Mouse (Mus musculus): ENCODE results near the gene Plch1. TPM values are rescaled to one million over a fixed set of nuclear protein-coding genes. Genes with fewer than 3 reads are reported as not detected.
A peak's percentile ranks its signal among the peaks of the same experiment; 100 is the strongest.

Gene Plch1
- polyA plus RNA-seq, 1 experiment from 2014 or later: 10.1 TPM

- Histone ChIP-seq H3K27me3 (replicated peaks; ENCODE audit: control insufficient read depth, insufficient read depth, low read length) (no peaks in the 10 kb centered on the region), H3K27ac (ENCODE audit: low read depth, low read length) (no peak overlapping the region), H3K36me3 (ENCODE audit: control insufficient read depth, insufficient read depth, low read length) (no peaks in the 10 kb centered on the region), H3K9ac (ENCODE audit: low read length) (no peak overlapping the region), H3K9me3 (replicated peaks; ENCODE audit: control insufficient read depth, low read length) (no peaks in the 10 kb centered on the region), H3K4me1 (ENCODE audit: control insufficient read depth, insufficient read depth, low read length) (no peaks in the 10 kb centered on the region), H3K4me2 (ENCODE audit: low read length) (no peak overlapping the region), H3K4me3 (ENCODE audit: low read depth, low read length) (no peak overlapping the region)
- DNase-seq (ENCODE audit: low spot score) (no peak), ATAC-seq (no peak)
- WGBS: 55% methylated on average over 1 of the region's 1 CpGs
These were observed 85.1 kb downstream of the Plch1 start for GRCm38 (mm10) chr3:63814203-63814602.

- no peaks in the 10 kb centered on the region for H3K9me3 ChIP-seq (replicated peaks; ENCODE audit: control insufficient read depth, low read length)
- H3K9ac ChIP-seq (ENCODE audit: low read length): no peak overlapping the region
- no peaks in the 10 kb centered on the region for H3K36me3 ChIP-seq (ENCODE audit: control insufficient read depth, insufficient read depth, low read length)
- 84% methylated on average over 1 of the region's 1 CpGs for WGBS
- H3K27ac ChIP-seq (ENCODE audit: low read depth, low read length): no peak overlapping the region
- H3K4me2 ChIP-seq (ENCODE audit: low read length): no peak overlapping the region
- ATAC-seq: no peak
- no peak overlapping the region for H3K4me3 ChIP-seq (ENCODE audit: low read depth, low read length)
- no peak for DNase-seq (ENCODE audit: low spot score)
- no peaks in the 10 kb centered on the region for H3K4me1 ChIP-seq (ENCODE audit: control insufficient read depth, insufficient read depth, low read length)
- H3K27me3 ChIP-seq (replicated peaks; ENCODE audit: control insufficient read depth, insufficient read depth, low read length): no peaks in the 10 kb centered on the region
These were observed 92.4 kb downstream of the Plch1 start for GRCm38 (mm10) chr3:63806906-63807305.

- Histone ChIP-seq H3K4me1 (ENCODE audit: control insufficient read depth, insufficient read depth, low read length) (no peaks in the 10 kb centered on the region), H3K9me3 (replicated peaks; ENCODE audit: control insufficient read depth, low read length) (no peaks in the 10 kb centered on the region), H3K27ac (ENCODE audit: low read depth, low read length) (no peak overlapping the region), H3K36me3 (ENCODE audit: control insufficient read depth, insufficient read depth, low read length) (no peaks in the 10 kb centered on the region), H3K9ac (ENCODE audit: low read length) (no peak overlapping the region), H3K4me3 (ENCODE audit: low read depth, low read length) (no peak overlapping the region), H3K27me3 (replicated peaks; ENCODE audit: control insufficient read depth, insufficient read depth, low read length) (no peaks in the 10 kb centered on the region), H3K4me2 (ENCODE audit: low read length) (no peak overlapping the region)
- no peak for ATAC-seq
- no peak for DNase-seq (ENCODE audit: low spot score)
- WGBS: 95% methylated on average over 2 of the region's 2 CpGs
These were observed 93.8 kb downstream of the Plch1 start for GRCm38 (mm10) chr3:63805496-63805895.

- Histone ChIP-seq H3K27me3 (replicated peaks; ENCODE audit: control insufficient read depth, insufficient read depth, low read length) (no peaks in the 10 kb centered on the region), H3K9ac (ENCODE audit: low read length) (no peak overlapping the region), H3K9me3 (replicated peaks; ENCODE audit: control insufficient read depth, low read length) (no peaks in the 10 kb centered on the region), H3K4me1 (ENCODE audit: control insufficient read depth, insufficient read depth, low read length) (no peaks in the 10 kb centered on the region), H3K36me3 (ENCODE audit: control insufficient read depth, insufficient read depth, low read length) (no peaks in the 10 kb centered on the region), H3K4me2 (ENCODE audit: low read length) (no peak overlapping the region), H3K4me3 (ENCODE audit: low read depth, low read length) (no peak overlapping the region), H3K27ac (ENCODE audit: low read depth, low read length) (no peak overlapping the region)
- ATAC-seq (no peak), DNase-seq (ENCODE audit: low spot score) (no peak)
- WGBS: 87% methylated on average over 5 of the region's 5 CpGs
These were observed 98.6 kb downstream of the Plch1 start for GRCm38 (mm10) chr3:63800685-63801084.

GRCm38 (mm10) chr3:63786805-63787365 lies 112.4 kb downstream of the Plch1 start:
- DNase-seq (ENCODE audit: low spot score): no peak
- Histone ChIP-seq H3K27ac (ENCODE audit: low read depth, low read length) (no peak overlapping the region), H3K9me3 (replicated peaks; ENCODE audit: control insufficient read depth, low read length) (no peaks in the 10 kb centered on the region), H3K27me3 (replicated peaks; ENCODE audit: control insufficient read depth, insufficient read depth, low read length) (no peaks in the 10 kb centered on the region), H3K36me3 (ENCODE audit: control insufficient read depth, insufficient read depth, low read length) (no peaks in the 10 kb centered on the region), H3K4me1 (ENCODE audit: control insufficient read depth, insufficient read depth, low read length) (no peaks in the 10 kb centered on the region), H3K4me3 (ENCODE audit: low read depth, low read length) (no peak overlapping the region), H3K9ac (ENCODE audit: low read length) (no peak overlapping the region), H3K4me2 (ENCODE audit: low read length) (no peak overlapping the region)
- ATAC-seq: no peak
- WGBS: 65% methylated on average over 5 of the region's 5 CpGs

GRCm38 (mm10) chr3:63772617-63773305 lies 126.5 kb downstream of the Plch1 start:
- no peak overlapping the region for H3K4me3 ChIP-seq (ENCODE audit: low read depth, low read length)
- no peak for ATAC-seq
- no peak overlapping the region for H3K27ac ChIP-seq (ENCODE audit: low read depth, low read length)

GRCm38 (mm10) chr3:63760821-63761220 lies 138.5 kb downstream of the Plch1 start:
- Histone ChIP-seq H3K4me2 (ENCODE audit: low read length) (no peak overlapping the region), H3K4me3 (ENCODE audit: low read depth, low read length) (no peak overlapping the region), H3K27ac (ENCODE audit: low read depth, low read length) (no peak overlapping the region), H3K9me3 (replicated peaks; ENCODE audit: control insufficient read depth, low read length) (no peaks in the 10 kb centered on the region), H3K36me3 (ENCODE audit: control insufficient read depth, insufficient read depth, low read length) (no peaks in the 10 kb centered on the region), H3K27me3 (replicated peaks; ENCODE audit: control insufficient read depth, insufficient read depth, low read length) (no peaks in the 10 kb centered on the region), H3K9ac (ENCODE audit: low read length) (no peak overlapping the region), H3K4me1 (ENCODE audit: control insufficient read depth, insufficient read depth, low read length) (no peaks in the 10 kb centered on the region)
- DNase-seq (ENCODE audit: low spot score) (peak; percentile 33), ATAC-seq (no peak)
- WGBS: 34% methylated on average over 1 of the region's 1 CpGs

More at GRCm38 (mm10) chr3:63772617-63773305, 126.5 kb downstream of the Plch1 start:
- Histone ChIP-seq H3K36me3 (ENCODE audit: control insufficient read depth, insufficient read depth, low read length) (no peaks in the 10 kb centered on the region), H3K27me3 (replicated peaks; ENCODE audit: control insufficient read depth, insufficient read depth, low read length) (no peaks in the 10 kb centered on the region), H3K4me2 (ENCODE audit: low read length) (no peak overlapping the region), H3K4me1 (ENCODE audit: control insufficient read depth, insufficient read depth, low read length) (no peaks in the 10 kb centered on the region), H3K9ac (ENCODE audit: low read length) (no peak overlapping the region), H3K9me3 (replicated peaks; ENCODE audit: control insufficient read depth, low read length) (no peaks in the 10 kb centered on the region)
- WGBS: 80% methylated on average over 7 of the region's 7 CpGs
- no peak for DNase-seq (ENCODE audit: low spot score)

GRCm38 (mm10) chr3:63740073-63740472 lies 159.2 kb downstream of the Plch1 start:
- 45% methylated on average over 2 of the region's 2 CpGs for WGBS

GRCm38 (mm10) chr3:63728325-63728724 lies 170.9 kb downstream of the Plch1 start:
- Histone ChIP-seq H3K9me3 (replicated peaks; ENCODE audit: control insufficient read depth, low read length) (no peaks in the 10 kb centered on the region), H3K27ac (ENCODE audit: low read depth, low read length) (no peak overlapping the region), H3K4me1 (ENCODE audit: control insufficient read depth, insufficient read depth, low read length) (no peaks in the 10 kb centered on the region), H3K9ac (ENCODE audit: low read length) (no peak overlapping the region), H3K4me3 (ENCODE audit: low read depth, low read length) (no peak overlapping the region), H3K4me2 (ENCODE audit: low read length) (no peak overlapping the region), H3K27me3 (replicated peaks; ENCODE audit: control insufficient read depth, insufficient read depth, low read length) (no peaks in the 10 kb centered on the region), H3K36me3 (ENCODE audit: control insufficient read depth, insufficient read depth, low read length) (no peaks in the 10 kb centered on the region)
- WGBS: 81% methylated on average over 1 of the region's 1 CpGs
- DNase-seq (ENCODE audit: low spot score) (no peak), ATAC-seq (no peak)

More at GRCm38 (mm10) chr3:63740073-63740472, 159.2 kb downstream of the Plch1 start:
- no peak overlapping the region for H3K4me2 ChIP-seq (ENCODE audit: low read length)
- H3K27ac ChIP-seq (ENCODE audit: low read depth, low read length): no peak overlapping the region
- H3K27me3 ChIP-seq (replicated peaks; ENCODE audit: control insufficient read depth, insufficient read depth, low read length): no peaks in the 10 kb centered on the region
- ATAC-seq (peak; percentile 55; the same call in 1 of the 2 replicates), DNase-seq (ENCODE audit: low spot score) (peak; percentile 24)
- H3K9ac ChIP-seq (ENCODE audit: low read length): no peak overlapping the region
- no peaks in the 10 kb centered on the region for H3K36me3 ChIP-seq (ENCODE audit: control insufficient read depth, insufficient read depth, low read length)
- H3K4me1 ChIP-seq (ENCODE audit: control insufficient read depth, insufficient read depth, low read length): 0 out of 2 replicates have a peak, but pooled peaks cover 3% of the 10 kb centered on the region
- H3K9me3 ChIP-seq (replicated peaks; ENCODE audit: control insufficient read depth, low read length): no peaks in the 10 kb centered on the region
- H3K4me3 ChIP-seq (ENCODE audit: low read depth, low read length): no peak overlapping the region
